Mouse (Mus musculus): ENCODE data around the gene 2300009A05Rik.

DNA sequence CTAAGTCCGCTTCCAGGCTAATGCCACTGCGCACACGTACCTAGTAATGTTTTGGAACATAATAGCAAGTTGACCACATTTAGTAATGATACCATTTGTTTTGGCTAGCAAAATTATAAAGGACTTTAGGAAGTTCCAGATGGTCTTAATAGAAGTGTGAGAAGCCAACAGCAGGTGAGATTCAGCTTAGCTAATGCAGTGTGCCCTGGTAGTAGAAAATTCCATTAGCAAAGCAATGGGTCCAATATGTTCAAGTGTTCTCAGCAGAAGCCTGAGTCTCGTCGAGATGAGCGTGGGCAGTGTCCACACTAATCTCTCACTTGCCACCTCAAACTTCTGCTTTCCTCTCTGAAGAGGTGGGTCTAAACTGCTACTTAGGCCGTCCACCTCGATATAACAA is 49.0 kb downstream of the 2300009A05Rik start:
- TF ChIP-seq CTCF (IDR thresholded peaks at IDR 0.05; ENCODE audit: control insufficient read depth, insufficient read depth, insufficient read length) (no peak), MYOD1 (IDR thresholded peaks at IDR 0.05; ENCODE audit: control insufficient read depth, insufficient read length, low read depth) (no peak), MYOG (IDR thresholded peaks at IDR 0.05; ENCODE audit: control insufficient read depth, extremely low read depth, insufficient read length) (no peak), MAX (IDR thresholded peaks at IDR 0.05) (no peak)
